Mouse (Mus musculus): ENCODE data around the gene Adh6b.

- TF ChIP-seq CTCF (IDR thresholded peaks at IDR 0.05; ENCODE audit: control insufficient read depth, insufficient read depth, insufficient replicate concordance, low read depth, low read length), result no peak
- no peak for TF ChIP-seq POLR2A (IDR thresholded peaks at IDR 0.05; ENCODE audit: control insufficient read depth, low read depth, low read length)
Measured at GRCm38 (mm10) chr3:138336104-138336754, 5.3 kb upstream of the Adh6b start.
